Mouse (Mus musculus): ENCODE data around the gene Cd300ld3. TPM values are rescaled to one million over a fixed set of nuclear protein-coding genes. Genes with fewer than 3 reads are reported as not detected.

The Cd300ld3 gene
- polyA plus RNA-seq, 1 experiment = not detected

- Histone ChIP-seq H3K4me3 (ENCODE audit: insufficient read depth, low read depth, low read length) (no peak overlapping the region), H3K4me1 (ENCODE audit: control insufficient read depth, insufficient read depth, low read length) (no peaks in the 10 kb centered on the region), H3K27ac (ENCODE audit: insufficient read depth, low read depth, low read length) (no peak overlapping the region)
- TF ChIP-seq CTCF (IDR thresholded peaks at IDR 0.05; ENCODE audit: insufficient read depth, low read depth, low read length) = no peak
- no peak for TF ChIP-seq POLR2A (IDR thresholded peaks at IDR 0.05; ENCODE audit: insufficient read depth, low read depth, low read length)
- WGBS = 91% methylated on average over 5 of the region's 5 CpGs
Observed at GRCm38 (mm10) chr11:115004070-115004469, 44.1 kb downstream of the Cd300ld3 start.

- Histone ChIP-seq H3K4me1 (ENCODE audit: control insufficient read depth, insufficient read depth, low read length) (no peaks in the 10 kb centered on the region), H3K27ac (ENCODE audit: insufficient read depth, low read depth, low read length) (no peak within 1 kb of the TSS), H3K4me3 (ENCODE audit: insufficient read depth, low read depth, low read length) (no peak within 1 kb of the TSS)
- TF ChIP-seq POLR2A (IDR thresholded peaks at IDR 0.05; ENCODE audit: insufficient read depth, low read depth, low read length) (no peak), CTCF (IDR thresholded peaks at IDR 0.05; ENCODE audit: insufficient read depth, low read depth, low read length) (no peak)
- 94% methylated on average over 7 of the region's 7 CpGs for WGBS
Observed at GRCm38 (mm10) chr11:115001474-115002040, 46.7 kb downstream of the Cd300ld3 start, which contains the start of gene Cd300c2. Gene Cd300c2 (minus strand): TSS chr11:115001880.

Other genes with a start within 250 kb of the Cd300ld3 start
- gene Gpr142, start 249.5 kb downstream of the Cd300ld3 start, polyA plus RNA-seq (2012; ENCODE audit: insufficient read depth, insufficient read length, low replicate concordance, missing spikeins) = not detected in 2 replicates
- gene Gprc5c, start 197.3 kb downstream of the Cd300ld3 start, polyA plus RNA-seq (2012; ENCODE audit: insufficient read depth, insufficient read length, low replicate concordance, missing spikeins) = not detected in 2 replicates
- gene Cd300a, start 158.4 kb downstream of the Cd300ld3 start, polyA plus RNA-seq (2012; ENCODE audit: insufficient read depth, insufficient read length, low replicate concordance, missing spikeins) = not detected in 2 replicates
- gene Cd300lb, start 114.0 kb downstream of the Cd300ld3 start, polyA plus RNA-seq (2012; ENCODE audit: insufficient read depth, insufficient read length, low replicate concordance, missing spikeins) = not detected in 2 replicates
- gene Cd300c, start 79.3 kb downstream of the Cd300ld3 start, polyA plus RNA-seq (2012; ENCODE audit: insufficient read depth, insufficient read length, low replicate concordance, missing spikeins) = not detected in 2 replicates
- not detected in 2 replicates for gene Cd300ld, start 58.5 kb downstream of the Cd300ld3 start, polyA plus RNA-seq (2012; ENCODE audit: insufficient read depth, insufficient read length, low replicate concordance, missing spikeins)
- gene Cd300c2, start 46.5 kb downstream of the Cd300ld3 start, polyA plus RNA-seq (2012; ENCODE audit: insufficient read depth, insufficient read length, low replicate concordance, missing spikeins) = not detected in 2 replicates
- gene Cd300ld2, start 32.2 kb downstream of the Cd300ld3 start, polyA plus RNA-seq (2012; ENCODE audit: insufficient read depth, insufficient read length, low replicate concordance, missing spikeins) = not detected in 2 replicates
- not detected in 2 replicates for gene Cd300ld4, start 21.4 kb downstream of the Cd300ld3 start, polyA plus RNA-seq (2012; ENCODE audit: insufficient read depth, insufficient read length, low replicate concordance, missing spikeins)
- not detected in 2 replicates for gene Cd300ld5, start 10.6 kb downstream of the Cd300ld3 start, polyA plus RNA-seq (2012; ENCODE audit: insufficient read depth, insufficient read length, low replicate concordance, missing spikeins)
- gene Cd300e, start 13.8 kb upstream of the Cd300ld3 start, polyA plus RNA-seq (2012; ENCODE audit: insufficient read depth, insufficient read length, low replicate concordance, missing spikeins) = not detected in 2 replicates
- gene Rab37, start 43.0 kb upstream of the Cd300ld3 start, polyA plus RNA-seq (2012; ENCODE audit: insufficient read depth, insufficient read length, low replicate concordance, missing spikeins) = not detected in 2 replicates
- gene Cd300lf, start 85.6 kb upstream of the Cd300ld3 start, polyA plus RNA-seq (2012; ENCODE audit: insufficient read depth, insufficient read length, low replicate concordance, missing spikeins) = not detected in 2 replicates
- gene Slc9a3r1, start 114.9 kb upstream of the Cd300ld3 start, polyA plus RNA-seq (2012; ENCODE audit: insufficient read depth, insufficient read length, low replicate concordance, missing spikeins) = 241 TPM in 1 of 2 replicates, not detected in the other
- not detected in 2 replicates for gene Tmem104, start 139.1 kb upstream of the Cd300ld3 start, polyA plus RNA-seq (2012; ENCODE audit: insufficient read depth, insufficient read length, low replicate concordance, missing spikeins)
- not detected in 2 replicates for gene Nat9, start 139.4 kb upstream of the Cd300ld3 start, polyA plus RNA-seq (2012; ENCODE audit: insufficient read depth, insufficient read length, low replicate concordance, missing spikeins)
- not detected in 2 replicates for gene Grin2c, start 218.8 kb upstream of the Cd300ld3 start, polyA plus RNA-seq (2012; ENCODE audit: insufficient read depth, insufficient read length, low replicate concordance, missing spikeins)
- gene Fdxr, start 228.6 kb upstream of the Cd300ld3 start, polyA plus RNA-seq (2012; ENCODE audit: insufficient read depth, insufficient read length, low replicate concordance, missing spikeins) = not detected in 2 replicates
- gene Fads6, start 249.3 kb upstream of the Cd300ld3 start, polyA plus RNA-seq (2012; ENCODE audit: insufficient read depth, insufficient read length, low replicate concordance, missing spikeins) = not detected in 2 replicates